Mouse (Mus musculus) lung, postnatal 0 days (tissue): ENCODE measurements around the gene Prkag2. TPM values are rescaled to one million over a fixed set of nuclear protein-coding genes. Genes with fewer than 3 reads are reported as not detected.

ENCODE experiments used
- ATAC-seq: fragments of 200-750 bp; cut with Nextera tagmentation; 2 replicates; pipeline ENCODE4 v1.8.0; 2017; ENCODE audit warnings: moderate library complexity
- DNase-seq: peaks from one replicate; pipeline ENCODE4 v3.0.0-alpha.2; 2016; ENCODE audit warnings: low spot score
- H3K27ac ChIP-seq: fragments of 300-500 bp; sonication (generic); 2 replicates; pipeline ENCODE4 v1.5.1; 2014; ENCODE audit warnings: antibody characterized with exemption, mild to moderate bottlenecking, low read length, mixed read lengths
- H3K27me3 ChIP-seq: fragments of 300-500 bp; sonication (generic); replicated peaks from 2 replicates; pipeline ENCODE4 v1.6.1; 2014; ENCODE audit warnings: low read length, mixed read lengths; ENCODE audit not compliant: insufficient read depth
- H3K36me3 ChIP-seq: fragments of 300-500 bp; sonication (generic); 2 replicates; pipeline ENCODE4 v1.6.1; 2014; ENCODE audit warnings: low read length, mixed read lengths; ENCODE audit not compliant: insufficient read depth
- H3K4me1 ChIP-seq: fragments of 300-500 bp; sonication (generic); 2 replicates; pipeline ENCODE4 v1.6.1; 2014; ENCODE audit warnings: antibody characterized with exemption, low read depth, low read length, mixed read lengths; ENCODE audit not compliant: insufficient read depth
- H3K4me2 ChIP-seq: fragments of 300-500 bp; sonication (generic); replicated peaks from 2 replicates; pipeline ENCODE4 v1.6.1; 2014; ENCODE audit warnings: low read depth, mild to moderate bottlenecking, low read length, moderate library complexity, mixed read lengths
- H3K4me3 ChIP-seq: fragments of 300-500 bp; sonication (generic); 2 replicates; pipeline ENCODE4 v1.5.1; 2014; ENCODE audit warnings: low read depth, low read length
- H3K9ac ChIP-seq: fragments of 300-500 bp; sonication (generic); replicated peaks from 2 replicates; pipeline ENCODE4 v1.6.1; 2014; ENCODE audit warnings: low read depth, mild to moderate bottlenecking
- H3K9me3 ChIP-seq: fragments of 300-500 bp; sonication (generic); 2 replicates; pipeline ENCODE4 v1.6.1; 2016; ENCODE audit warnings: low read length, mixed read lengths
- CTCF ChIP-seq: IDR thresholded peaks from 2 replicates; pipeline ENCODE4 v1.5.1; 2016; ENCODE audit warnings: antibody characterized with exemption, mild to moderate bottlenecking
- EP300 ChIP-seq: IDR thresholded peaks from 2 replicates; pipeline ENCODE4 v1.6.1; 2016; ENCODE audit warnings: antibody characterized with exemption, mild to moderate bottlenecking, control low read depth
- WGBS: fragments of 180-500 bp; shearing (Covaris S2); extraction: QIAGEN DNeasy Blood & Tissue Kit; methylation state at CpG from one replicate; pipeline ENCODE4 v1.1.7; 2014; 5-methylcytosine and 5-hydroxymethylcytosine counted together
- polyA plus RNA-seq: library from polyadenylated mRNA; unstranded; fragments of >200 nt; fragmentation: Nextera tagmentation; extraction: Ambion mirVana; gene quantifications from 2 replicates; pipeline ENCODE4 v1.2.1, GENCODE M21; 2015

Prkag2 gene
- polyA plus RNA-seq, 1 experiment from 2014 or later, result 16.2 TPM

DNA sequence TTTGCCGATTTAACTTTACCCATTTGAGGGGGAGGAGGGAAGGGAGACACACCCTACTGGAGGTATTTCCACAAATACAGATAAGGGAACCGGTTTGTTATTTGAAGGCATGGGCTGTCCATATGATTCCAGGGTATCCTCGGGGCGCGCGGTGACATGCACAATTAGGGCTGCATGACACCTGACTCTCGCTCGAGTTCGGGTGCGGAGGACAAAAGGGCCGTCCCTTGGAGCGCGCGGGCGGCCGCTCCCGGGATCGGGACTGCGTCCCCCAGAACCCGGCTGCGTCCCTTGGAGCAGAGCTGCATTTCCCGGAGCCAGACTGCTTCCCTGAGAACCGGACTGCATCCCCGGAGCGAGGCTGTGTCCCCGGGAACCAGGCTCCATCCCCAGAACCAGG, 192.7 kb downstream of the Prkag2 start:
- under 1% methylated on average over 25 of the region's 26 CpGs for WGBS
- peak; percentile 51 for DNase-seq
- no peak for TF ChIP-seq CTCF
- no peak for TF ChIP-seq EP300

DNA sequence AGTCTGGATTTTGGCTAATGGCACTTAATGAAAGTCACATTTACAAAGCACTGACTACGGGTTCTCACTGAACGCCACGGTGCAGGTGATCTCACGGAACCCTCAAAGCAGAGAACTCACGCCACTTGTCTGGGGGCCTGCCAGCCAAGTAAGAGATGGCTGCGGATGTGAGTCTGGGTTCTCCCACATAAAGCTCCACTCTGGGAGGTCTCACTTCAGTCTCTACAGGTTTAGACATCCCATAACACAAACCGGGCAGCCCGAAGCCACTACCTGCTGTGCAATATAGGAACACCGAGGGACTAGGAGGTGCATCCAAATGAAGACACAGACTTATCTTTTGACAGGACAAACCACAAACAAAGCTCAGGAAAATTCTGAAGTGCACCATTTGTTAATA, 193.6 kb downstream of the Prkag2 start:
- Histone ChIP-seq H3K4me2 (no peak overlapping the region), H3K27me3 (no peaks in the 10 kb centered on the region), H3K4me3 (no peak overlapping the region), H3K4me1 (no peaks in the 10 kb centered on the region), H3K9me3 (no peaks in the 10 kb centered on the region), H3K9ac (no peak overlapping the region), H3K27ac (no peak overlapping the region), H3K36me3 (no peaks in the 10 kb centered on the region)
- WGBS, result 66% methylated on average over 9 of the region's 9 CpGs
- no peak for TF ChIP-seq CTCF
- TF ChIP-seq EP300, result no peak
- ATAC-seq, result no peak
- DNase-seq, result no peak

More for the DNA sequence above, 192.7 kb downstream of the Prkag2 start:
- peak overlapping the region; percentile 48 for H3K9ac ChIP-seq
- no peaks in the 10 kb centered on the region for H3K9me3 ChIP-seq
- no peaks in the 10 kb centered on the region for H3K4me1 ChIP-seq
- peak overlapping the region; percentile 77 for H3K4me2 ChIP-seq
- H3K27me3 ChIP-seq, result no peaks in the 10 kb centered on the region
- peak overlapping the region; percentile 60 for H3K4me3 ChIP-seq
- no peaks in the 10 kb centered on the region for H3K36me3 ChIP-seq
- peak; percentile 12 for ATAC-seq
- peak overlapping the region; percentile 85; the same call in 1 of the 2 replicates for H3K27ac ChIP-seq

DNA sequence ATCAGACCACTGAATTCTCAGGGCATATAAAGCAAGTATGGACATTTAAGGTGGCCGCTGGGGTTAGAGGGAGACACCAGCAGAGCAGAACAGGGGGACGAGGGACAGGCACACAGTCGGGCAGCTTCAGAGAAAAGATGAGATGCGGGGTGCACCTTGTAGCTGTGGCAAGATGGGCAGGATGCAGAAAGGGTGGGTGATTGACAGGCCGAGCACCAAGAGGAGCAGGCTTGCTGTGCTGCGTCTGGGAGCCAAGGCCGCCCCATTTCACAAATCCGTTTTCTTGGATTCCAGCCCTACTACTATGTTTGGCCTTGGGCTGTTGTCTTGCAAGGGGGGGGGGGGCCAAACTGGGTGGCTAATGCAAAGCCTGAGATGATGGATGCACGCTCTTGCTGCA, 195.5 kb downstream of the Prkag2 start:
- 91% methylated on average over 9 of the region's 9 CpGs for WGBS
- no peak for DNase-seq
- Histone ChIP-seq H3K4me3 (no peak overlapping the region), H3K4me2 (no peak overlapping the region), H3K4me1 (no peaks in the 10 kb centered on the region), H3K9me3 (no peaks in the 10 kb centered on the region), H3K9ac (no peak overlapping the region), H3K27ac (no peak overlapping the region), H3K27me3 (no peaks in the 10 kb centered on the region), H3K36me3 (0 out of 2 replicates have a peak, but pooled peaks cover 3% of the 10 kb centered on the region)
- no peak for ATAC-seq
- TF ChIP-seq CTCF (no peak), EP300 (no peak)

GRCm38 (mm10) chr5:24904423-24904822, 196.0 kb downstream of the Prkag2 start:
- H3K36me3 ChIP-seq, result 0 out of 2 replicates have a peak, but pooled peaks cover 3% of the 10 kb centered on the region
- no peaks in the 10 kb centered on the region for H3K27me3 ChIP-seq
- H3K4me2 ChIP-seq, result no peak overlapping the region
- TF ChIP-seq CTCF (no peak), EP300 (no peak)
- 90% methylated on average over 8 of the region's 8 CpGs for WGBS
- DNase-seq (no peak), ATAC-seq (no peak)
- H3K9me3 ChIP-seq, result no peaks in the 10 kb centered on the region
- H3K4me3 ChIP-seq, result no peak overlapping the region
- H3K27ac ChIP-seq, result no peak overlapping the region
- no peak overlapping the region for H3K9ac ChIP-seq
- H3K4me1 ChIP-seq, result no peaks in the 10 kb centered on the region

DNA sequence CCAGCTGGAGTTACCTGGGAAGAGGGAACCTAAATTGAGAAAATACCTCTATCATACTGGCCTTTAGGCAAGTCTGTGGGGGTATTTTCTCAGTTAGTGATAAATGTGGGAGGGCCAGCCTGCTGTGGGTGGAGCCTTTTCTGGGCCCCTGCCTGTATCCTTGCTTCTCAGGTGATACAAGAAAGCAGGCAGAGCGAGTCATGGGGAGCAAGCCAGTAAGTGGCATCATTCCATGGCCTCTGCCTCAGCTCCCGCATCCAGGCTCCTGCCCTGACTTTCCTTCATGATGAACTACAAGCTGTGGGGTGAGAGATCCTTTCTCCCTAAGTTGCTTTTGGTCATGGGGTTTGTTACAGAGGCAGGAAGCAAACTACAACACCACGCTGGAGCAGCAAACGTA, 196.4 kb downstream of the Prkag2 start:
- ATAC-seq (no peak), DNase-seq (no peak)
- no peak overlapping the region for H3K9ac ChIP-seq
- H3K27me3 ChIP-seq, result no peaks in the 10 kb centered on the region
- 87% methylated on average over 4 of the region's 4 CpGs for WGBS
- no peaks in the 10 kb centered on the region for H3K9me3 ChIP-seq
- H3K4me1 ChIP-seq, result no peaks in the 10 kb centered on the region
- no peak overlapping the region for H3K4me2 ChIP-seq
- no peak overlapping the region for H3K4me3 ChIP-seq
- TF ChIP-seq CTCF (no peak), EP300 (no peak)
- 0 out of 2 replicates have a peak, but pooled peaks cover 3% of the 10 kb centered on the region for H3K36me3 ChIP-seq
- no peak overlapping the region for H3K27ac ChIP-seq

DNA sequence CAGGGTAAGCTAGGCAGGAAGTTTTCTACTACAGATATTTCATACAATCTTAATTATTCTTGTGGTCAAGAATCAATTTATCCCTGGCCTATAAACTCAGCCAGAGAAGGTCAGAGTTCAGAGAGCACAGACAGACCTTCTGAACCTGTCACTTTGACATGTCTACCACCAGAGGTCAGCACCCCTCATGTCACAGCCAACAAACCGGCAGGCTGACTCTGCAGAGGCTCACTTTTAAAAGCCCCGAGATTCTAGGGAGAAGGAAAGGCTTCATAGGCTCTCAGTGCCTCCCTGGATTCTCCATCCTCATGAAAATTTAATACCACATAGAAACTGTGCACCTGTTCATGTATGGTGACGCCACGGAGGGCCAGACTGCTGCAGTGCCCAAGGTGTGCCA, 197.6 kb downstream of the Prkag2 start:
- Histone ChIP-seq H3K4me1 (no peaks in the 10 kb centered on the region), H3K9me3 (no peaks in the 10 kb centered on the region), H3K36me3 (0 out of 2 replicates have a peak, but pooled peaks cover 3% of the 10 kb centered on the region), H3K4me2 (no peak overlapping the region), H3K4me3 (no peak overlapping the region), H3K27ac (no peak overlapping the region), H3K9ac (no peak overlapping the region), H3K27me3 (no peaks in the 10 kb centered on the region)
- TF ChIP-seq CTCF (peak; percentile 72), EP300 (no peak)
- 29% methylated on average over 4 of the region's 4 CpGs for WGBS
- ATAC-seq (peak; percentile 47; the same call in 1 of the 2 replicates), DNase-seq (peak; percentile 65)

DNA sequence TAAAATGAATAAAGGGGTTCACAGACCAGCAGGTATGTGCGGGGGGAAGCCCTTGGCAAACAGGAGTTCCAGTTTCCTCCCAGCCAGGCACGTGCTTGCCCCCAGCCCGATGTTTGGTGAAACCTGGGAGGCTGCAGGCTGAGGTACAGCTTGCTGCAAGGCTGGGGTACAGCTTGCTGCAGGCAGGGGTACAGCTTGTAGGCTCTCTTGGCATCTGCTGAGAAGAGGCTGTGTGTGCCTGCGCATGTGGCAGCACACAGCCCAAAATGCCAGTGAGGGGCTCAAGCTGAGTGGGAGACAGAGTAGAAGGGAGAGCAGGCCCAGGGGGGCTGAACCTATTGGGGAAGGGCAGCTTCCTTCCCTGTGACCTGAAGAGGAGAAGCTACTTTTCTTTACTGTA, 204.8 kb downstream of the Prkag2 start:
- H3K27me3 ChIP-seq, result no peaks in the 10 kb centered on the region
- H3K9me3 ChIP-seq, result no peaks in the 10 kb centered on the region
- TF ChIP-seq EP300 (no peak), CTCF (no peak)
- no peak overlapping the region for H3K4me3 ChIP-seq
- H3K4me1 ChIP-seq, result no peaks in the 10 kb centered on the region
- H3K9ac ChIP-seq, result no peak overlapping the region
- no peak overlapping the region for H3K4me2 ChIP-seq
- DNase-seq (no peak), ATAC-seq (no peak)
- H3K36me3 ChIP-seq, result no peaks in the 10 kb centered on the region
- H3K27ac ChIP-seq, result no peak overlapping the region
- 88% methylated on average over 4 of the region's 4 CpGs for WGBS
